Mouse (Mus musculus) fibroblast of lung, adult 2 months (primary cell): ENCODE results near the gene Bcl2l12.
A peak's percentile ranks its signal among the peaks of the same experiment; 100 is the strongest.

Experiments used
- DNase-seq: peaks from one replicate; pipeline ENCODE4 v3.0.0-alpha.2; 2011; ENCODE audit warnings: low read depth

Gene Bcl2l12

DNA sequence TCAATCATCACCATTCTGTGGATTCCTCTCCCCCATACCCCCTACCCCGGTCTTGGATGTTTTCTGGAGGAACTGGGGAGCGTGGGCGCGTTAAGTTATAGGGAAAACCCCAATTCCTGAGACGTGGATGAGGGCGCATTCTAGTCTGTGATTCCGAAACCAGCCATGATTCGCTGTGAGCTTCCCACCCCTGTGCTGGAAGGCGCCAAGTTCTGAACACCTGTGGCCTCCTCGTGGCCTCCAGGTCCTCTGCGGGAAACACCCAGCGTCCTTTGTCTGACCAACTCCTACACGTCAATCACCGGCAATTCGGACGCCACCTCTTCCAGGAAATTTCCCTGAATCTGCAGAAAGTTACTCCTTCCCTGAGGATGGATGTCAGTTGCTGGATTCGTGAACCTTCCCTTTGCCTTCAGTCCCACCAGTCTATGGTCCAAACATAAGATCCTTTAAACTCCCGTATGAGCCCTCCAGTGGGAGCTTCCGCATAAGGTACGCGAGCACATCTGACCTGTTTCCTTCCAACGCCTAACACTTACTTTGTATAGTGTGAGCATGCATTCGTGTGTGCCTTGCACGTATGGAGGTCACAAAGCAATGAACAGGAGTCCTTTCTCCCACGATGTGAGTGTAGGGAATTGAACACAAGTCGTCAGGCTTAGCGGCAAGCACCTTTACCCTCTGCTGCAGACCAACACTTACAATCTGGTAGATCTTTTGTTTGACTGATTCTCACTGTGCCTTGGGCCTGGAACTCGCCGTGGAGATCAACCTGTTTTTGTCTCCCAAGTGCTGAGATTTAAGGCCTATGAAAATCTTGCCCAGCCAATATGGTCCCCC, 11.4 kb downstream of the Bcl2l12 start:
- DNase-seq = no peak

DNA sequence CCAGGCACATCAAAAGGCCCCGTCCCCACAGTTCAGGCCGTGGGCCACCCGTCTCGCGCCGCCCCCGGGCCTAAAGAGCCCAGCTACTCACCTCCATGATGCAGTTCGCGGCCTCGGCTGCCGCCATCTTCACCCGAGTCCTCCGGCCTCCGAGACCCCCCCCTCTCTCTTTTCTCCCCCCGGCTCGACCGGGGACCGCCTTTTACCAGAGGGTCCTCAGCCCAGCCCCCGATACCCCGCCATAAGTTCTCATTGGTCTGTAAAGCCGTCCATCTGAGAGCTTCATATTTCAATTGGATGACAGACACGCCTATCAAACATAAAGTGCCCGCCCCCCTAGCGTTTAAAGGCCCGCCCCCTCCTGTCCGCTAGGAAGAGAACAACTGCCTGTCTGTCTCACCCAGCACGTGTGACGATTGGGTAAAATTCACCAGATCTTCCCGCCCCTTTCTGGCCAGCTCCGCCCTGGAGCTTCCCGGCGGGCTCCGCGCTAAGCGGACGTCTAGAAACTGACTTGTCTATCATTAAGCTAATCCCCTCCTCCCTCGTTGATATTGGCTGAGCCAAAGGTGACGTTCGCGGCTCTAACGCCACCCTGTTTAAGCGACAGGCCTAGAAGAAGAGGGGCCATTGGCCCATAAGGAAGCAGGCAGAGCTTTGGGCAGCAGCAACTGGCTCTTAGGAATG, 12.2 kb downstream of the Bcl2l12 start, which contains the start of gene Prmt1:
Prmt1 (minus strand) TSS at position 377 of the 687 bp plus-strand sequence.
- DNase-seq = peak; percentile 100

- no peak for DNase-seq
Observed at GRCm38 (mm10) chr7:44985595-44986191, 12.8 kb downstream of the Bcl2l12 start.

DNA sequence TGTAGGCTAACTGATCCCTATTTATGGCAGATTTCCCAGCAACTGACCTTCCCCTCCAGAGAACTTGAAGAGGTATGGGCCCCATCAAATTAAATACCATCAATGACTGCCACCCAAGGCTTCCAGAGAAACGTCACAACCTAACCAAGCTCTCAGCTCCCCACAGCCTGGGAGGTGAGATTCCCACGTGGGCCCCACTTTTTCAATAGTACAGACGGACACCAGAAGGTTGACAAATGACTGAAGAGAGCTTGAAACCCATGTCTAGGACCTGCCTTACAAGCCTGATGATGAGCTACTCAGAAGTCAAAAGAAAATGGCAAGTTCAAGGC, 13.7 kb downstream of the Bcl2l12 start:
- DNase-seq = no peak

- no peak for DNase-seq
Observed at GRCm38 (mm10) chr7:44983944-44984832, 14.3 kb downstream of the Bcl2l12 start.

DNA sequence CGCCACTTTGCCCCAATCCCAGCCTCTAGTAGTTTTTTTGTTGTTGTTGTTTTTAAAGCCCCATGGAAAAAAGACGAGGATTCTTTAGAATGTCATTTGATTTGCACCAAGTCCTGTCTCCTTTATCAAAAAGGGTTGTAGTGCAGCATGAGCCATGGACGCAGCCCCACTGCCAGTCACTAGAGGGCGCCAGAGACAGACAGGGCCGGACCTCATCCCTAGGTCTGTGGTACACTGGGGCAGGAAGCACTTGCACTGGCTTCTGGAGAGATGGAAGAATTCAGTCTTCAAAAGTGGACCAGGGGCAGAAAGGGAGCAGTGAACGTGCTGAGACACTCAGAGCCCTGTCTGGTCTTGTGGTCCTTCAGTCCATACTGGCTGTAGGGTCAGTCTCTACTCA, 15.4 kb downstream of the Bcl2l12 start:
- DNase-seq = peak; percentile 49

DNA sequence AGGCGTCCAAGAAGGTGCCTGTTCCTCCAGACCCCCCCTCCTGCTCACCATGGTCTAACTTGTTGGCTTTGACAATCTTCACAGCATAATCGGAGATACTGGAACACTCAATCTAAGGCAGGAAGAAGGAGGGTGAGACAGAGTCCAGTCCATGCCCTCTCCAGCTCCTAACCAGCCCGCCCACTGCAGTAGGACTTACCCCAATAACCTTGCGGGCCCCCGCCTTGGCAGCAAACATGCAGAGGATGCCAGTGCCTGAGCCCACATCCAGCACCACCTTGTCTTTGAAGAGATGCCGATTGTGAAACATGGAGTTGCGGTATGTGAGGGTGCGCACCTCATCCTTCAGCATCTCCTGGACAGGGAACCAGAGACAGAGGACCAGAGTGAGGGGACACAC, 17.0 kb downstream of the Bcl2l12 start:
- no peak for DNase-seq

DNA sequence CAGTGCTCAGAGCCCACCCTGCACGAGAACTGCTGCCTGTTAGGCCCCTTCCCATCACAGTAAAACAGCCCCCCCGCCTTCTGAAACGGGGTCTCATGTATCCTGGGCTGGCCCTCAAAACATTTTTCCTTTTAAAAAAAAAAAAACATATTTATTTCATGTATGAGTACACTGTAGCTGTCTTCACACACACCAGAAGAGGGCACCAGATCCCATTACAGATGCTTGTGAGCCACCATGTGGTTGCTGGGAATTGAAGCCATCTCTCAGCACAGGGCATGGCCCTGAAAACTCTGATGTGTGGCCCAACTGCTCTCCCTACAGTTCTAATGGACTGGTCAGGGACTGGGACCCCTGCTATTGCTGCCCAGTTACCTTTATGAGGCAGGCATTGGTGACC, 20.2 kb downstream of the Bcl2l12 start:
- no peak for DNase-seq

DNA sequence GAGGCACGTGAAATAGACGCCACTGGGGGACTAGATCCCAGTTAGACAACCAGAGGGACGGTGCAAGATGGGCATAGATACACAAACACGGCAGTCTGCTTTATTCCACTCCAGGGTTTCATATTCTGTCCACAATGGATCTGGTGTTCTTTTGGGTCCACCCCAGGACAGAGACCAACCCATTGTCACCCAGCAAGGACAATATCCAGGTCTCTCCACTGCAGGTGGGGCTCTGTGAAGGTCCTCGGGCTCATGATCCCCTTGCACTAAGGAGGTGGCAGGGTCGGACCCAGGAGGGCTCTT, 23.4 kb downstream of the Bcl2l12 start:
- DNase-seq = no peak

- peak; percentile 75 for DNase-seq
Observed at GRCm38 (mm10) chr7:44974383-44975116, 24.0 kb downstream of the Bcl2l12 start, which contains the start of gene Cpt1c. Gene Cpt1c, minus strand, starts transcription at chr7:44974851.

GRCm38 (mm10) chr7:44973415-44974130, 24.9 kb downstream of the Bcl2l12 start:
- no peak for DNase-seq

GRCm38 (mm10) chr7:44971142-44971541, 27.4 kb downstream of the Bcl2l12 start:
- DNase-seq = no peak

DNA sequence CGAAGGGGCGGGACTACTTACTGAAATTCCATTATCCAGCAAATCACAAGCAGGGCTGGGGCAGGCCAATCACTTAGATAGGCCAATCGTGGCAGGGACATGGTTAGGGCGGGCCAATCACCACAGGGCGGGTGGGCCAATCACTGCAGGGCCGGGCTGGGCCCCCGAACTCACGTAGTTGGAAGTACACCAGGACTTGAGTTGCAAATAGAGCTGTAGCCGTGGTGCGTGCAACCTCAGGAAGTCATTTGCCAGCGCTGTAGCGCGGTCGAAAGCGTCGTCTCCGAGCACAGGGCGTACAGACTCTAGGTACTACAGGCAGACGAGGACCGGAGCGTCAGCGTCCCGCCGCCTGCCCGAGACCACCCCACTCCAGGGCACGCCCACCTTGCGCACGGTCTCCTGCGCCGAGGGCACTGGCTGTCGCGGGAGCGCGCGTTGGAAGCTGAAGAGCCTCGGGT, 28.3 kb downstream of the Bcl2l12 start:
- DNase-seq = peak; percentile 68

GRCm38 (mm10) chr7:44966638-44967037, 31.9 kb downstream of the Bcl2l12 start:
- no peak for DNase-seq

- no peak for DNase-seq
Observed at GRCm38 (mm10) chr7:44965975-44966374, 32.5 kb downstream of the Bcl2l12 start.

DNA sequence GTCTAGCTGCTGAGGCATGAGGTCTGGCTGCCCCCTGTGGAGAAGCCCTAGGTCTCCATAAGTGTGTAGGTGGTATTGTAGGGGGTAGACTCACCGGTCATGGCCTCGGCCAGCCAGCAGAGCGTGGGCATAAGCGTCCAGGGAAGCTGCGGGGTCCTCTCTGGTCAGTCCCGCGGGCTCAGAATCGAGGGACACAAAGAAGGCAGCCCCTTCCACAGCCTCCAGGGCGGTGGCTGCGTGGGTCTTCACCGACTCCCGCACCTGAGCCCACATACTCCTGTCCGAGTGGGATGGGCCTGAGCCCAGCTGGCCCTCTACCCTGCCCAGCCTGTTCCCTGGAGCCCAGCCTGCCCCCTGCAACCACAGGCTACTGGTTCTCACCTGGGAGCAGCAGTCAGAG, 33.5 kb downstream of the Bcl2l12 start:
- no peak for DNase-seq

DNA sequence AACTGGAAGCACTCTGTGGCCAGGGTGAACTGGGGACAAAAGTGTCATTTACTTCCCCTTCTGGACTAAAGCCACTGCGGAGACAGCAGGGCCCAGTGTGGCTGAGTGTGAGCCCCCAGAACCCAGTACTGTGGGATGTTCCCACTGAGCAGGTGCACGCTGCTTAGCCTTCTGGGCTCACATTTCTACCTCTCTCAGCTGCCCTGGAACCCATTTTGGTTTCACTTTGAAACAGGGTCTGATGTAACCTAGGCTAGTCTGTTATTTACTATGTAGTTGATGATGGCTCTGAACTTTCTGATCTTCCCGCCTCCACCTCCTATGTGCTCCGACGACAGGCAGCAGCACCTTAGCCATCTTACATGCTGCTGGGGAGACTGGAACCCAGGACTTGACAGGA, 35.7 kb downstream of the Bcl2l12 start:
- no peak for DNase-seq

DNA sequence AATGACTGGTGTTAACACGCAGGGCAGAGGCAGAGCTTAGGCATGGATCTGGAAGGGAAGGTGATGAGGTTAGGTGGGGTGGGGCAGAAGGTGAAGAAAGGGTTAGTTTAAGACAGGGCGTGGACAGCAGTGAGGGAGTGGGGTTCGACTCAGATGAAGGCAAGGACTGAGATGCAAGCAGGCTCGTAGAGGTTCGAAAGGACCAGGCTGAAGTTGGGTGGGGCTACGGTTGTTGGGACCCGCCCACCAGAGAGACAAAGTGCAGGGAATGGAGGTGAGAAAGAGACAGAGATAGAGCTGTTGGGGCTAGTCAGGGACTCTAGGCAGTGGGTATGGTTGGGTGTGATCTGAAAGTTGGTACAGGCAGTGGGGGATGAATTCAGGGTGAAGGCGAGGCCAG, 36.2 kb downstream of the Bcl2l12 start:
- no peak for DNase-seq

DNA sequence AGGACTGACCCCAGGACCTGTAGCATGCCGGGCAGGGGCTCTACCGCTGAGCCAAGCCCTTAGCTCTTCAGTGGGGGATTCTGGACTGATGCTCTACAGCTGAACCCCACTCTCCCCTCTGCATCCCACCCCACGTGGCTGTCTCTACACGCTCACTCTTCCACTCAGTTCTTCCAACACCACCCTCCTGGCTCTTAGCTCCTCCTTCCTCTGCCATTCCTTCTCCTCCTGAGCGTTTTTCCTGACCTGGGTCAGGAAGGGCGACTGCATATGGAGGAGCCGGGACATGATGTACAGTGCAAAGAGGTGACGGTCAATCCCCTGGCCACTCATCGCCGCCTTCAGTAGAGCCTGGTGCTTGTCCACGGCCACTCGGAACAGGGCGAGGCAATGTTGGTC, 38.0 kb downstream of the Bcl2l12 start:
- no peak for DNase-seq

- DNase-seq = no peak
Observed at GRCm38 (mm10) chr7:44959874-44960511, 38.5 kb downstream of the Bcl2l12 start.
